In genomic region chr13:60529381-60530069, GRCm38 (mm10) we compare ENCODE assay signal across 11 mouse cellular contexts.
DNase-seq lines count a peak whose midpoint lies in the region; ATAC-seq and TF ChIP-seq lines count a peak whose summit lies in the region.
"Had no signal": no experiment of that assay in that cellular context is flagged by ENCODE, and none has a peak within 500 bp of the region (broad histone marks: within the 10 kb centered on the region; RNA-seq: fewer than 3 reads in every experiment).

No protein-coding gene starts in this region.

- H3K27ac ChIP-seq in embryonic facial prominence, embryonic 11.5 days (replicated peaks; ENCODE audit: low read depth, low read length), result no peak overlapping the region
- no peak overlapping the region for H3K27ac ChIP-seq in hindbrain, postnatal 0 days
- H3K27ac ChIP-seq: heart, embryonic 10.5 days; layer of hippocampus, adult 2 months had no signal

- H3K36me3 ChIP-seq in embryonic facial prominence, embryonic 11.5 days (replicated peaks; ENCODE audit: control insufficient read depth, insufficient read depth, low read depth, low read length), result no peaks in the 10 kb centered on the region
- no peaks in the 10 kb centered on the region for H3K36me3 ChIP-seq in hindbrain, postnatal 0 days (ENCODE audit: insufficient read depth, low read length)
- H3K36me3 ChIP-seq: heart, embryonic 10.5 days had no signal

- H3K9me3 ChIP-seq in embryonic facial prominence, embryonic 11.5 days (replicated peaks; ENCODE audit: control insufficient read depth, low read length), result no peaks in the 10 kb centered on the region
- no peaks in the 10 kb centered on the region for H3K9me3 ChIP-seq in hindbrain, postnatal 0 days (ENCODE audit: low read length)
- H3K9me3 ChIP-seq: heart, embryonic 10.5 days had no signal

- no peak for TF ChIP-seq CTCF in hindbrain, postnatal 0 days (IDR thresholded peaks at IDR 0.05; ENCODE audit: low read depth)

- no peak overlapping the region for H3K4me2 ChIP-seq in embryonic facial prominence, embryonic 11.5 days (ENCODE audit: low read depth, low read length)
- no peak overlapping the region for H3K4me2 ChIP-seq in hindbrain, postnatal 0 days (ENCODE audit: low read depth, low read length)

- H3K27me3 ChIP-seq in embryonic facial prominence, embryonic 11.5 days (ENCODE audit: control insufficient read depth, insufficient read depth, low read length), result no peaks in the 10 kb centered on the region
- H3K27me3 ChIP-seq in hindbrain, postnatal 0 days (ENCODE audit: insufficient read depth, low read length), result no peaks in the 10 kb centered on the region

- no peaks in the 10 kb centered on the region; the same call in 1 of the 2 replicates for H3K4me1 ChIP-seq in embryonic facial prominence, embryonic 11.5 days (ENCODE audit: control insufficient read depth, insufficient read depth, low read length)
- H3K4me1 ChIP-seq in hindbrain, postnatal 0 days (ENCODE audit: insufficient read depth, low read length), result no peaks in the 10 kb centered on the region

- whole genome bisulfite sequencing in embryonic facial prominence, embryonic 11.5 days, result 11% methylated on average over 6 of the region's 6 CpGs
- 8% methylated on average over 6 of the region's 6 CpGs for WGBS in hindbrain, postnatal 0 days

- H3K4me3 ChIP-seq in embryonic facial prominence, embryonic 11.5 days (ENCODE audit: low read depth, low read length), result no peak overlapping the region
- H3K4me3 ChIP-seq in hindbrain, postnatal 0 days (ENCODE audit: low read length), result no peak overlapping the region
- H3K4me3 ChIP-seq: heart, embryonic 10.5 days; layer of hippocampus, adult 2 months had no signal

- no peak; the same call in 1 of the 2 replicates for ATAC-seq in embryonic facial prominence, embryonic 11.5 days (replicated peaks; ENCODE audit: insufficient number of reproducible peaks, low FRiP score, low TSS enrichment, low read depth)
- peak; percentile 82 for ATAC-seq in hindbrain, postnatal 0 days

- H3K9ac ChIP-seq in embryonic facial prominence, embryonic 11.5 days (replicated peaks; ENCODE audit: low read length), result no peak overlapping the region
- no peak overlapping the region for H3K9ac ChIP-seq in hindbrain, postnatal 0 days (replicated peaks; ENCODE audit: low read length)

- peak; percentile 39 for DNase-seq in MN1 (ENCODE audit: low spot score)
- DNase-seq in embryonic facial prominence, embryonic 11.5 days (ENCODE audit: low spot score), result peak; percentile 29
- peak; percentile 75 for DNase-seq in hindbrain, postnatal 0 days (ENCODE audit: low spot score)
- peak; percentile 23 for DNase-seq in mesoderm, embryonic 11.5 days (ENCODE audit: low read depth, low spot score)
- DNase-seq in thymus, postnatal 4 days, result no peak
- DNase-seq in thymus, postnatal 25 days, result no peak
- DNase-seq in lung, postnatal 36 days, result no peak
- no peak for DNase-seq in B cell, adult 2 months
- DNase-seq: cerebellum, adult 11-12 months had no signal

Comparison
In these comparisons a context has a peak if more than half of its experiments do, and no peak if none do; other contexts are left out.
1. DNase-seq: peak in MN1 (single experiment), embryonic facial prominence, embryonic 11.5 days (single experiment), hindbrain, postnatal 0 days (single experiment) and mesoderm, embryonic 11.5 days (single experiment); none in thymus, postnatal 4 days (single experiment), thymus, postnatal 25 days (single experiment), lung, postnatal 36 days (single experiment) and B cell, adult 2 months (0 of 2).